Mouse (Mus musculus) lung, postnatal 0 days (tissue): ENCODE data around the gene Myh14.

Experiments used
- CTCF ChIP-seq: IDR thresholded peaks from 2 replicates; pipeline ENCODE4 v1.5.1; 2016; ENCODE audit warnings: antibody characterized with exemption, mild to moderate bottlenecking
- EP300 ChIP-seq: IDR thresholded peaks from 2 replicates; pipeline ENCODE4 v1.6.1; 2016; ENCODE audit warnings: antibody characterized with exemption, mild to moderate bottlenecking, control low read depth

GRCm38 (mm10) chr7:44586930-44587329, 83.7 kb downstream of the Myh14 start:
- TF ChIP-seq EP300 (no peak), CTCF (no peak)
